Mouse (Mus musculus) heart, postnatal 0 days (tissue): Measurements from ENCODE around the gene Nup214. TPM values are rescaled to one million over a fixed set of nuclear protein-coding genes. Genes with fewer than 3 reads are reported as not detected.

Experiments used
- ATAC-seq: fragments of 200-750 bp; cut with Nextera tagmentation; 2 replicates; pipeline ENCODE4 v1.8.0; 2017; ENCODE audit warnings: low read depth, moderate number of reproducible peaks, moderate library complexity; ENCODE audit not compliant: insufficient read depth
- DNase-seq: peaks from one replicate; pipeline ENCODE4 v3.0.0-alpha.2; 2016; ENCODE audit warnings: low spot score
- H3K27ac ChIP-seq: fragments of 300-500 bp; sonication (generic); 2 replicates; pipeline ENCODE4 v1.5.1; 2014; ENCODE audit warnings: low read depth, mild to moderate bottlenecking
- H3K27me3 ChIP-seq: fragments of 300-500 bp; sonication (generic); 2 replicates; pipeline ENCODE4 v1.6.1; 2014; ENCODE audit warnings: low read length, mixed read lengths; ENCODE audit not compliant: control insufficient read depth, insufficient read depth
- H3K36me3 ChIP-seq: fragments of 300-500 bp; sonication (generic); replicated peaks from 2 replicates; pipeline ENCODE4 v1.6.1; 2014; ENCODE audit warnings: low read length, mixed read lengths; ENCODE audit not compliant: control insufficient read depth, insufficient read depth
- H3K4me1 ChIP-seq: fragments of 300-500 bp; sonication (generic); 2 replicates; pipeline ENCODE4 v1.6.1; 2014; ENCODE audit warnings: antibody characterized with exemption; ENCODE audit not compliant: control insufficient read depth, insufficient read depth
- H3K4me2 ChIP-seq: fragments of 300-500 bp; sonication (generic); 2 replicates; pipeline ENCODE4 v1.6.1; 2014; ENCODE audit warnings: low read depth, mild to moderate bottlenecking, low read length, moderate library complexity
- H3K4me3 ChIP-seq: fragments of 300-500 bp; sonication (generic); 2 replicates; pipeline ENCODE4 v1.5.1; 2014; ENCODE audit warnings: low read depth, low read length
- H3K9ac ChIP-seq: fragments of 300-500 bp; sonication (generic); replicated peaks from 2 replicates; pipeline ENCODE4 v1.6.1; 2014; ENCODE audit warnings: low read depth, low read length, mixed read lengths
- H3K9me3 ChIP-seq: fragments of 300-500 bp; sonication (generic); replicated peaks from 2 replicates; pipeline ENCODE4 v1.6.1; 2016; ENCODE audit warnings: low read length; ENCODE audit not compliant: control insufficient read depth
- CTCF ChIP-seq: IDR thresholded peaks from 2 replicates; pipeline ENCODE4 v1.5.1; 2016; ENCODE audit warnings: antibody characterized with exemption, control low read depth, low read depth
- EP300 ChIP-seq: IDR thresholded peaks from 2 replicates; pipeline ENCODE4 v1.6.1; 2016; ENCODE audit warnings: antibody characterized with exemption, low read depth
- WGBS: fragments of 180-500 bp; shearing (Covaris S2); extraction: QIAGEN DNeasy Blood & Tissue Kit; methylation state at CpG from one replicate; pipeline ENCODE4 v1.1.7; 2014; 5-methylcytosine and 5-hydroxymethylcytosine counted together
- microRNA-seq: library from miRNA; unstranded; fragments of <30 nt; microRNA quantifications from one replicate; pipeline ENCODE4, GENCODE M21; 2016
- polyA plus RNA-seq: library from polyadenylated mRNA; unstranded; fragments of >200 nt; fragmentation: Nextera tagmentation; extraction: Ambion mirVana; gene quantifications from 2 replicates; pipeline ENCODE4 v1.2.1, GENCODE M21; 2015
- total RNA-seq: library from RNA; depleted of rRNA; stranded (reverse); fragments of >200 nt; gene quantifications from 2 replicates; pipeline ENCODE4 v1.2.3, GENCODE M21; 2014; ENCODE audit warnings: low replicate concordance; rRNA removed

Nup214 gene
- total and polyA plus RNA-seq, 2 experiments from 2014 or later: 17.3 to 35.7 TPM

DNA sequence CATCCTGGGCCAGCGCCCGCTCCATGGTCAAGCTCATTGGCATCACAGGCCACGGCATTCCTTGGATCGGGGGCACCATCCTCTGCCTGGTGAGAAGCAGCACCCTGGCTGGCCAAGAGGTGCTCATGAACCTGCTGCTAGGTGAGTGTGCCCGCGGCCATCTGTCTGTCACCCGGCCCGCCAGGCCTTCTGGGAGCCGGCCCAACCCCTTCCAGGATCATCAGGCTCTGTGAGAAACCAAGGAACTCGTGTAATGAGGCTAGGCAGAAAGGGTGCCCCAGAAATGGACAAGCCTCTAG, 121.8 kb downstream of the Nup214 start:
- ATAC-seq (peak; percentile 25; the same call in 1 of the 2 replicates), DNase-seq (no peak)
- Histone ChIP-seq H3K9ac (peak overlapping the region; percentile 68), H3K27me3 (no peaks in the 10 kb centered on the region), H3K27ac (peak overlapping the region; percentile 83), H3K9me3 (no peaks in the 10 kb centered on the region), H3K4me1 (peaks cover 18% of the 10 kb centered on the region), H3K36me3 (0 out of 2 replicates have a peak, but pooled peaks cover 4% of the 10 kb centered on the region), H3K4me3 (peak overlapping the region; percentile 54), H3K4me2 (peak overlapping the region; percentile 85)
- WGBS: 69% methylated on average over 10 of the region's 10 CpGs
- TF ChIP-seq CTCF (no peak), EP300 (no peak)

DNA sequence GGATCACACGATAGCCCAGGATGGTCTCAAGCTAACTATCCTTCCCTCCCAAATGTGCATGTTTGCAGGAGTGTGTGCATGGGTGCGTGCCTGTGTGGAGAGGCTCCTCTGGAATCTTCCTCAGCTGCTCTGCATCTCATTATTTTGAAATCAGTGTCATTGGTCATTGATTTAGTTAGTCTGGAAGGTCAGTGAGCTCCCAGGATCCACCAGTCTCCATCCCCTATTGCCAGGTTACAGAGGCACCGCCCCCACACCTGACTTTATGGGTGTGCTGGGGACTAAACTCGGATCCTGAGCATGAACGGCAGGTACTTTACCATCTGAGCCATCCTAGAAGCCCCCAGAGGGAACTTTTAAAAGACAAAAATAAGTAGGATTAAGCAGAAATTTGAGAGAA, 128.7 kb downstream of the Nup214 start:
- Histone ChIP-seq H3K27me3 (no peaks in the 10 kb centered on the region), H3K36me3 (0 out of 2 replicates have a peak, but pooled peaks cover 4% of the 10 kb centered on the region), H3K9ac (no peak overlapping the region), H3K4me3 (no peak overlapping the region), H3K27ac (no peak overlapping the region), H3K4me2 (no peak overlapping the region), H3K4me1 (peaks cover 26% of the 10 kb centered on the region), H3K9me3 (no peaks in the 10 kb centered on the region)
- DNase-seq: no peak
- ATAC-seq: no peak
- no peak for TF ChIP-seq CTCF
- no peak for TF ChIP-seq EP300
- WGBS: 64% methylated on average over 5 of the region's 5 CpGs

DNA sequence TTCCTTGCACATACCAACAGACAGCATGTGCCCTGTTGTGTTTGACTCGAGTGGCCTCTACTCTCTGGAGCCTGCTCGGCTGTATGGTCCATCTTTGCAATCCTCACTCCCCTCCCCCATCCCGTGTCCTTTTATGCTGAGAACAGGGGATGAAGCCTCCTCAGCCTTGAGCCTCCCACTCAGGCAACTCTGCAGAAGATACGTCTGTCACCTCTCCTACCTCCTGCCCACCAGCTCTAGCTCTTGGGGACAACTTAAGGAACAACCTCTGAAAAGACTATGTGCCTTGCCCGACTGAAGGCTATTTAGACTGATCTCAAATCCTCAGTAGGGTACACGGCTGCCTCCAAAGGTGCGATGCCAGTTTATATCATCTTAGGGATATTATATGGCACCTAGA, 129.3 kb downstream of the Nup214 start:
- no peak for DNase-seq
- H3K27ac ChIP-seq: 0 out of 2 replicates have a peak overlapping the region, but pooled peaks have one; percentile 85
- no peak for ATAC-seq
- H3K4me2 ChIP-seq: no peak overlapping the region
- peaks cover 26% of the 10 kb centered on the region for H3K4me1 ChIP-seq
- no peaks in the 10 kb centered on the region for H3K27me3 ChIP-seq
- H3K4me3 ChIP-seq: no peak overlapping the region
- H3K9me3 ChIP-seq: no peaks in the 10 kb centered on the region
- H3K36me3 ChIP-seq: 0 out of 2 replicates have a peak, but pooled peaks cover 4% of the 10 kb centered on the region
- 72% methylated on average over 7 of the region's 7 CpGs for WGBS
- no peak for TF ChIP-seq EP300
- TF ChIP-seq CTCF: no peak
- no peak overlapping the region for H3K9ac ChIP-seq

Small RNA genes within 50 kb of the gene (microRNA-seq; reads per million reads assigned to microRNA genes)
- 0.54 reads per million for gene Mir7674

Other genes with a start within 250 kb of the Nup214 start
- not detected in 2 replicates for gene Qrfp, start 163.9 kb upstream of the Nup214 start, total RNA-seq
- 0.04 TPM in 1 of 2 replicates, not detected in the other for gene Qrfp, start 163.9 kb upstream of the Nup214 start, polyA plus RNA-seq
- gene Fibcd1, start 128.4 kb upstream of the Nup214 start, total RNA-seq: not detected in 2 replicates
- gene Fibcd1, start 128.4 kb upstream of the Nup214 start, polyA plus RNA-seq: not detected in 2 replicates
- 0.65 and 1.8 TPM in 2 replicates for gene Lamc3, start 87.1 kb upstream of the Nup214 start, total RNA-seq
- 0.14 and 0.16 TPM in 2 replicates for gene Lamc3, start 87.1 kb upstream of the Nup214 start, polyA plus RNA-seq
- gene Aif1l, start 24.3 kb upstream of the Nup214 start, total RNA-seq: 21.6 and 35.9 TPM in 2 replicates
- 36.5 and 37.4 TPM in 2 replicates for gene Aif1l, start 24.3 kb upstream of the Nup214 start, polyA plus RNA-seq
- 28.7 and 34.9 TPM in 2 replicates for gene Fam78a, start 110.4 kb downstream of the Nup214 start, total RNA-seq
- 14.6 and 18.0 TPM in 2 replicates for gene Fam78a, start 110.4 kb downstream of the Nup214 start, polyA plus RNA-seq
- 30.7 and 56.3 TPM in 2 replicates for gene Plpp7, start 121.1 kb downstream of the Nup214 start, total RNA-seq
- 23.4 and 24.0 TPM in 2 replicates for gene Plpp7, start 121.1 kb downstream of the Nup214 start, polyA plus RNA-seq
- 66.5 and 74.1 TPM in 2 replicates for gene Prrc2b, start 176.6 kb downstream of the Nup214 start, total RNA-seq
- 16.1 and 19.5 TPM in 2 replicates for gene Prrc2b, start 176.6 kb downstream of the Nup214 start, polyA plus RNA-seq